Mouse (Mus musculus): ENCODE data around the gene E430018J23Rik. TPM values are rescaled to one million over a fixed set of nuclear protein-coding genes. Genes with fewer than 3 reads are reported as not detected.
"Not testable (repeated sequence)": the region's sequence is repeated elsewhere in the genome, so short reads cannot be mapped to it uniquely, and the experiment has no call there.

Gene E430018J23Rik
- total RNA-seq, 4 experiments from 2014 or later: 6.5 to 10.3 (median 8.0) TPM

GRCm38 (mm10) chr7:127342332-127342731 lies 51.1 kb downstream of the E430018J23Rik start:
- DNase-seq (ENCODE audit: low spot score in 2 of 2): no peak

GRCm38 (mm10) chr7:127341861-127342260 lies 51.6 kb downstream of the E430018J23Rik start:
- DNase-seq (ENCODE audit: low spot score in 2 of 2): not testable (repeated sequence)

- no peak for DNase-seq (ENCODE audit: low spot score in 2 of 2)
These were observed 52.1 kb downstream of the E430018J23Rik start for GRCm38 (mm10) chr7:127341356-127341755.

Other genes starting within 250 kb of the E430018J23Rik start
- gene Cd2bp2, start 197.6 kb downstream of the E430018J23Rik start, total RNA-seq (2022): 100 to 1,000 TPM in 2 of 4 experiments, 10 to 100 TPM in 2; 89.7 to 111 (median 98.2) TPM
- 100 to 1,000 TPM in 2 of 4 experiments, 10 to 100 TPM in 2; 89.4 to 105 (median 96.9) TPM for gene Tbc1d10b, start 185.2 kb downstream of the E430018J23Rik start, total RNA-seq (2022)
- gene Mylpf, start 184.7 kb downstream of the E430018J23Rik start, total RNA-seq (2022): 10 to 100 TPM in 2 of 4 experiments, 1 to 10 TPM in 2; 1.9 to 21.6 (median 9.2) TPM
- 10 to 100 TPM; 18.2 to 21.2 (median 21.0) TPM for gene Zfp553, start 160.6 kb downstream of the E430018J23Rik start, total RNA-seq (2022)
- gene Sept1, start 160.5 kb downstream of the E430018J23Rik start, total RNA-seq (2022): 1 to 10 TPM; 3.1 to 7.1 (median 5.4) TPM
- 10 to 100 TPM; 49.5 to 55.5 (median 53.6) TPM for gene Zfp771, start 149.4 kb downstream of the E430018J23Rik start, total RNA-seq (2022)
- 10 to 100 TPM; 24.3 to 28.3 (median 26.0) TPM for gene Dctpp1, start 132.9 kb downstream of the E430018J23Rik start, total RNA-seq (2022)
- 10 to 100 TPM; 36.1 to 40.8 (median 38.1) TPM for gene Sephs2, start 119.6 kb downstream of the E430018J23Rik start, total RNA-seq (2022)
- under 1 TPM; 0.44 to 0.91 (median 0.83) TPM for gene Itgal, start 97.4 kb downstream of the E430018J23Rik start, total RNA-seq (2022)
- 10 to 100 TPM; 14.1 to 15.7 (median 15.2) TPM for gene Zfp768, start 48.0 kb downstream of the E430018J23Rik start, total RNA-seq (2022)
- gene Zfp747, start 17.6 kb downstream of the E430018J23Rik start, total RNA-seq (2022): 1 to 10 TPM; 6.6 to 8.8 (median 8.1) TPM
- gene 9130019O22Rik, start 6.5 kb downstream of the E430018J23Rik start, total RNA-seq (2022): 1 to 10 TPM; 3.1 to 5.3 (median 4.2) TPM
- gene Zfp764, start 13.2 kb upstream of the E430018J23Rik start, total RNA-seq (2022): 1 to 10 TPM; 6.1 to 6.7 (median 6.6) TPM
- gene Zfp688, start 28.4 kb upstream of the E430018J23Rik start, total RNA-seq (2022): 10 to 100 TPM; 13.3 to 18.0 (median 16.5) TPM
- 1 to 10 TPM; 5.1 to 6.1 (median 5.9) TPM for gene Zfp689, start 55.5 kb upstream of the E430018J23Rik start, total RNA-seq (2022)
- gene Prr14, start 66.0 kb upstream of the E430018J23Rik start, total RNA-seq (2022): 10 to 100 TPM; 29.6 to 35.2 (median 30.4) TPM
- gene Fbrs, start 85.6 kb upstream of the E430018J23Rik start, total RNA-seq (2022): 10 to 100 TPM; 47.1 to 55.2 (median 51.7) TPM
- 100 to 1,000 TPM; 112 to 117 (median 115) TPM for gene Srcap, start 118.4 kb upstream of the E430018J23Rik start, total RNA-seq (2022)
- 10 to 100 TPM; 11.1 to 12.3 (median 11.5) TPM for gene Gm42715, start 126.0 kb upstream of the E430018J23Rik start, total RNA-seq (2022)
- 1 to 10 TPM in 2 of 4 experiments, under 1 TPM in 1, not detected in 1; 1.00 to 1.3 (median 1.0) TPM for gene Tmem265, start 167.8 kb upstream of the E430018J23Rik start, total RNA-seq (2022)
- gene Phkg2, start 179.7 kb upstream of the E430018J23Rik start, total RNA-seq (2022): 10 to 100 TPM; 74.2 to 85.4 (median 81.9) TPM
- gene Ccdc189, start 195.0 kb upstream of the E430018J23Rik start, total RNA-seq (2022): 10 to 100 TPM in 2 of 4 experiments, 1 to 10 TPM in 2; 7.4 to 10.5 (median 10.0) TPM
- gene Rnf40, start 195.1 kb upstream of the E430018J23Rik start, total RNA-seq (2022): 10 to 100 TPM; 57.1 to 68.5 (median 67.5) TPM
- gene Zfp629, start 222.2 kb upstream of the E430018J23Rik start, total RNA-seq (2022): 10 to 100 TPM; 19.3 to 29.3 (median 21.9) TPM